Mouse (Mus musculus) CD4-positive, CD25-positive, alpha-beta regulatory T cell (primary cell): ENCODE data around the gene Cd93. TPM values are rescaled to one million over a fixed set of nuclear protein-coding genes. Genes with fewer than 3 reads are reported as not detected.

Source experiments
- polyA plus RNA-seq: library from polyadenylated mRNA; unstranded; fragments of 100-300 nt; shearing (Covaris generic); gene quantifications from one replicate; pipeline ENCODE4 v1.2.1, GENCODE M21; 2017

Cd93 gene
- 0.12 TPM for polyA plus RNA-seq

DNA sequence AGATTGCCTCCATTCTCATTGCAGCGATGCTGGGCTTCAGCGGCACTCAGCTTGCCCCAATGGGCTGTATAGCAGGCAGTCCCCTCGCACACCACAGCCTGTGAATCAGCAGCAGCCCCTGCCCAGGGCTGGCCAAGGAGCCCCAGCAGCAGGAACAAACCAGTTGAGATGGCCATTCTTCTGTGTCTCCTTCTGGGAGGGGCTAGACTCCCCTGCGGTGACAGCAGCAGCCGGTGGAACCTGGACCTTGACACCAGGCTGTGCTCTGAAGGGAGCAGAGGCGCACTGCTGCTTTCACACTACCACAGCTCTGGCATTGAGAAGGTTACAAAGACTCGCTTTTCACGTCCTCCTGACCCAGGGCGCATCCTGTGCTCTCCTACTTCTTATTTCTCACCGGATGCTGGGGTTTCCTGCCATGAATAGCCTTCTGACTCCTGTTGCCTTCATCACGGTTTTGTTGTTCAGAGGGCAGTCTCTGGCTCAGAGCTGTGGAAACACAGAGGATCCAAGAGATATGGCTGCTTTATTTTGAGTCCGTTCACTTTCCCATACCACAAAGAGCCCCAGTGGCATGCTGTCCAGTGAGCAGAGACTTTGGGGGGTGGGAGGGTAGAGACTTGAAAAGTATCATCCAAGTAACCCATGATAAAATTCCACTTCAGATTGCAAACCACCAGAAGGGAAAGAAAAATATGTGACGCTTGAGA is at the start of gene Cd93:
Gene Cd93 (minus strand): TSS at position 315 of the 710 bp plus-strand sequence.

GRCm38 (mm10) chr2:148407870-148408760 is 35.2 kb downstream of the Cd93 start, which contains the start of gene Thbd:
Thbd (minus strand) TSS chr2:148408188.

DNA sequence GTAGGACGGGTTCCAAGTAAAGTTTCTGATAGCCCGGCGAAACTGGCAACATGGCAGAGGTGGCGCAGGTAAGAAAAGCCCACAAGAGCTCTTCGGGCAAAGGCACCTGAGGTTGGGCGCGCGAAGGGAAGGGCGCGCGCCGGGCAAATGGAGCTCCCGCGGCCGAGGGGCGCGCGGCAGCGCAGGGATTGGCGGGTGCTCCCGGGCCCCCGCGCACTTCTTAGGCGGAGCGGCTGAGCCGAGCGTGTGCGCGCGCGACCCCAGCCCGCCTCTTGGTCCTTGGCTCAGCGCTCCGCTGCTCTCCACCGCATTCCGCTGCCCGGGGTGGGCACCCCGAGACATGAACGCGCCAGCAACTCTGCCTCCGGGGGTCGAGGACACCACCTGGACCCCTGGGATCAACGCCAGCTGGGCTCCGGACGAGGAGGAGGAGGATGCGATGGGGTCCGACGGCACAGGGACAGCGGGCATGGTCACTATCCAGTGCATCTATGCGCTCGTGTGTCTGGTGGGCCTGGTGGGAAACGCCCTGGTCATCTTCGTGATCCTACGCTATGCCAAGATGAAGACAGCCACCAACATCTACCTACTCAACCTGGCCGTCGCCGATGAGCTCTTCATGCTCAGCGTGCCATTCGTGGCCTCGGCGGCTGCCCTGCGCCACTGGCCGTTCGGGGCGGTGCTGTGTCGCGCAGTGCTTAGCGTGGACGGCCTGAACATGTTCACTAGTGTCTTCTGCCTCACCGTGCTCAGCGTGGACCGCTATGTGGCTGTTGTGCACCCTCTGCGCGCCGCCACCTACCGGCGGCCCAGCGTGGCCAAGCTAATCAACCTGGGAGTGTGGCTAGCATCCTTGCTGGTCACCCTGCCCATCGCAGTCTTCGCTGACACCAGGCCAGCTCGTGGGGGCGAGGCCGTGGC is 48.0 kb downstream of the Cd93 start, which contains the start of gene Sstr4:
Gene Sstr4 (plus strand): TSS at position 214 of the 921 bp plus-strand sequence.

Other genes with a start within 250 kb of the Cd93 start
- gene Sstr4, start 48.2 kb downstream of the Cd93 start, polyA plus RNA-seq: not detected
- gene Thbd, start 35.4 kb downstream of the Cd93 start, polyA plus RNA-seq: 0.05 TPM
- 58.2 TPM for gene Nxt1, start 229.0 kb upstream of the Cd93 start, polyA plus RNA-seq
- gene Gzf1, start 237.5 kb upstream of the Cd93 start, polyA plus RNA-seq: 11.7 TPM